Mouse (Mus musculus): ENCODE data around the gene Crygs.

GRCm38 (mm10) chr16:22845481-22845880, 34.1 kb upstream of the Crygs start:
- TF ChIP-seq CTCF (conservative IDR thresholded peaks at IDR 0.05; ENCODE audit: insufficient read depth, insufficient read length, low read depth, low read length) (no peak), POLR2A (IDR thresholded peaks at IDR 0.05; ENCODE audit: low read depth, low read length) (no peak)
